Comparison of ENCODE assay signal across 22 mouse cellular contexts in genomic region chr4:86077355-86077754, GRCm38 (mm10).
"Had no signal": no experiment of that assay in that cellular context is flagged by ENCODE, and none has a peak within 500 bp of the region (broad histone marks: within the 10 kb centered on the region; RNA-seq: fewer than 3 reads in every experiment).

No protein-coding gene starts in this region.

- H3K4me1 ChIP-seq: hindbrain, embryonic 12.5 days; hindbrain, embryonic 15.5 days had no signal

- H3K9ac ChIP-seq: heart, embryonic 13.5 days; heart, embryonic 15.5 days; hindbrain, embryonic 12.5 days; hindbrain, embryonic 15.5 days; kidney, embryonic 15.5 days; limb, embryonic 13.5 days; limb, embryonic 15.5 days had no signal

- H3K36me3 ChIP-seq: heart, embryonic 13.5 days; heart, embryonic 15.5 days; hindbrain, embryonic 10.5 days; hindbrain, embryonic 12.5 days; hindbrain, embryonic 15.5 days; kidney, embryonic 15.5 days; limb, embryonic 13.5 days; limb, embryonic 15.5 days had no signal

- ATAC-seq: intestine, embryonic 16.5 days had no signal

- DNase-seq: gastrocnemius, postnatal 14 days; gastrocnemius, postnatal 36 days; heart, adult 11 months; heart, adult 2 months; heart, postnatal 14 days; heart, postnatal 36 days; kidney, adult 11 months; kidney, adult 2 months; kidney, adult 9 months; kidney, postnatal 14 days; kidney, postnatal 36 days had no signal

- H3K4me2 ChIP-seq: heart, embryonic 11.5 days; heart, embryonic 13.5 days; heart, embryonic 15.5 days; hindbrain, embryonic 12.5 days; hindbrain, embryonic 15.5 days; kidney, embryonic 15.5 days; limb, embryonic 13.5 days; limb, embryonic 15.5 days had no signal

- H3K9me3 ChIP-seq: heart, embryonic 13.5 days; heart, embryonic 15.5 days; hindbrain, embryonic 10.5 days; hindbrain, embryonic 12.5 days; hindbrain, embryonic 15.5 days; kidney, embryonic 15.5 days; limb, embryonic 13.5 days; limb, embryonic 15.5 days had no signal

- H3K27ac ChIP-seq: heart, adult 2 months; heart, embryonic 13.5 days; heart, embryonic 15.5 days; hindbrain, embryonic 10.5 days; hindbrain, embryonic 12.5 days; hindbrain, embryonic 15.5 days; kidney, embryonic 15.5 days; kidney, postnatal 0 days; limb, embryonic 13.5 days; limb, embryonic 15.5 days had no signal

- H3K4me3 ChIP-seq: heart, adult 2 months; heart, embryonic 13.5 days; heart, embryonic 15.5 days; hindbrain, embryonic 10.5 days; hindbrain, embryonic 12.5 days; hindbrain, embryonic 15.5 days; kidney, embryonic 15.5 days; limb, embryonic 13.5 days; limb, embryonic 15.5 days had no signal

- H3K27me3 ChIP-seq: heart, embryonic 13.5 days; heart, embryonic 15.5 days; hindbrain, embryonic 12.5 days; hindbrain, embryonic 15.5 days; kidney, embryonic 15.5 days; limb, embryonic 13.5 days; limb, embryonic 15.5 days had no signal
